Comparison of ENCODE assay signal across 8 mouse cellular contexts in the genomic region with DNA sequence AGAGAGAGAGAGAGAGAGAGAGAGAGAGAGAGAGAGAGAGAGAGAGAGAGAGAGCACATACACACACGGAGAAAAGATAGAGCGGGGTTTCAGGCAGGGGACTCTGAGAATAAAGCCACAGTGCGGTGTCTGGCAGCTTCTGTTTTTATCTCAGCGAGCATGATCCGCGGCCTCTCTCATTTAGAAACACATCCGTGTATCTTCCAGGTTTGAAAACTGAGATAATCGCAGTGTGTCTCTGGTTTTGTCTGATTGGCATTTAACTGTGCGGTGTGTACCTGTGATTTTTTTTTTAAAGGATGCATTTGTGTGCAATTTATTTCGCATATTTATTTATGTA.
A peak's percentile ranks its signal among the peaks of the same experiment; 100 is the strongest.
DNase-seq lines count a peak whose midpoint lies in the region; ATAC-seq lines count a peak whose summit lies in the region.

No protein-coding gene starts in this region.

- no peaks in the 10 kb centered on the region for H3K27me3 ChIP-seq in heart, embryonic 16.5 days (ENCODE audit: control insufficient read depth, insufficient read depth, low read length)
- no peaks in the 10 kb centered on the region for H3K27me3 ChIP-seq in hindbrain, embryonic 10.5 days (ENCODE audit: insufficient read depth, poor library complexity, severe bottlenecking)
- no peaks in the 10 kb centered on the region for H3K27me3 ChIP-seq in midbrain, embryonic 12.5 days

- H3K9me3 ChIP-seq in heart, embryonic 16.5 days (replicated peaks; ENCODE audit: control insufficient read depth, low read length) = no peaks in the 10 kb centered on the region
- no peaks in the 10 kb centered on the region for H3K9me3 ChIP-seq in hindbrain, embryonic 10.5 days
- H3K9me3 ChIP-seq in midbrain, embryonic 12.5 days = no peaks in the 10 kb centered on the region

- no peaks in the 10 kb centered on the region for H3K36me3 ChIP-seq in heart, embryonic 16.5 days (ENCODE audit: control insufficient read depth, insufficient read depth)
- H3K36me3 ChIP-seq in hindbrain, embryonic 10.5 days = no peaks in the 10 kb centered on the region
- H3K36me3 ChIP-seq in midbrain, embryonic 12.5 days = no peaks in the 10 kb centered on the region

- peak overlapping the region; percentile 18 for H3K9ac ChIP-seq in heart, embryonic 16.5 days (ENCODE audit: low read length)
- peak overlapping the region; percentile 72 for H3K9ac ChIP-seq in midbrain, embryonic 12.5 days (replicated peaks)

- ATAC-seq in heart, embryonic 16.5 days (replicated peaks; ENCODE audit: extremely low read depth, insufficient read depth, low FRiP score) = no peak
- ATAC-seq in midbrain, embryonic 12.5 days (ENCODE audit: low FRiP score, low read depth) = peak; percentile 45

- 10% methylated on average over 10 of the region's 10 CpGs for WGBS in heart, embryonic 16.5 days
- 9% methylated on average over 10 of the region's 10 CpGs for WGBS in hindbrain, embryonic 10.5 days
- 6% methylated on average over 10 of the region's 10 CpGs for WGBS in midbrain, embryonic 12.5 days

- H3K27ac ChIP-seq in heart, embryonic 16.5 days (ENCODE audit: low read length) = peak overlapping the region; percentile 73
- H3K27ac ChIP-seq in hindbrain, embryonic 10.5 days = peak overlapping the region; percentile 96
- peak overlapping the region; percentile 97 for H3K27ac ChIP-seq in midbrain, embryonic 12.5 days (replicated peaks)

- peak overlapping the region; percentile 64 for H3K4me2 ChIP-seq in heart, embryonic 16.5 days (ENCODE audit: low read depth, low read length)
- H3K4me2 ChIP-seq in midbrain, embryonic 12.5 days (replicated peaks) = peak overlapping the region; percentile 69

- no peak for DNase-seq in heart, adult 8-10 months (ENCODE audit: low spot score)
- DNase-seq in cerebellum, postnatal 36 days = peak; percentile 43 to 59
- no peak for DNase-seq in hindbrain, embryonic 10.5 days (ENCODE audit: low spot score)
- DNase-seq in B cell, adult 2 months = no peak
- no peak for DNase-seq in ovary, postnatal 14 days (ENCODE audit: low spot score)
- DNase-seq in thymus, postnatal 0 days (ENCODE audit: low spot score) = no peak

- H3K4me3 ChIP-seq in heart, embryonic 16.5 days (ENCODE audit: low read length) = peak overlapping the region; percentile 49
- peak overlapping the region; percentile 58 for H3K4me3 ChIP-seq in hindbrain, embryonic 10.5 days
- H3K4me3 ChIP-seq in midbrain, embryonic 12.5 days = peak overlapping the region; percentile 54

- peaks cover 2% of the 10 kb centered on the region; the same call in 1 of the 2 replicates for H3K4me1 ChIP-seq in heart, embryonic 16.5 days (ENCODE audit: control insufficient read depth, insufficient read depth, low read length)
- peaks cover 51% of the 10 kb centered on the region for H3K4me1 ChIP-seq in hindbrain, embryonic 10.5 days (replicated peaks)
- peaks cover 33% of the 10 kb centered on the region for H3K4me1 ChIP-seq in midbrain, embryonic 12.5 days

Comparison
In these comparisons a context has a peak if more than half of its experiments do, and no peak if none do; other contexts are left out.
1. DNase-seq: peak in cerebellum, postnatal 36 days (2 of 2); none in heart, adult 8-10 months (single experiment), hindbrain, embryonic 10.5 days (single experiment), B cell, adult 2 months (0 of 2), ovary, postnatal 14 days (single experiment) and thymus, postnatal 0 days (single experiment).
2. Peak in every context shown above with its lines, with median percentiles within 50 percentile points of each other: H3K27ac ChIP-seq and H3K4me3 ChIP-seq.